Mouse (Mus musculus): Measurements from ENCODE around the gene Zfp61.
A peak's percentile ranks its signal among the peaks of the same experiment; 100 is the strongest.

Gene Zfp61

DNA sequence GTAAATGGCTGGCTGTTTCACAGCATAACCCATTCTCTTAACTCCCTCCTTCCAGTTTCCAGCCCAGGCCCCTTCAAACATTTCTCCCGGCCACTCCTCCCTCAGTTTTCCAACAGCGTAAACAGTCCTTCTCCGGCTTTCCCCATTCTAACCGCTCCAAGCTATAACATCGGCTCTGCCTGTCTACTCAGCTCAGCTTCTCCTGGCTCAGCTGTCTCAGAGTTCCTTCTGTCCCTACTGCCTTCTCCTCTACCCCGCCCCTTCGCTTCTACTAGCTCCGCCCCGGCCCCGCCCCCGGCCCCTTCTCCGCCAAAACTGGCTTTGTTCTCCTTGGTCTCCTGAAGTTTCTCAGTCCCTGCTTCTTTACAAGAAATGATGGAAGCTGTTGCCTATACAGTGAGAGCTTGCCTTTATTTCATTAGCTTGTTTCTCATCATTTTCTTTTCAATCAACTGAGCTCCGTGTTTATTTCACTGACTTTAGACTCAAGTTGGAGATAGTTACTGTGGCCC is at the start of gene Zfp61:
TSS of gene Zfp61 (minus strand) at position 462 of the 512 bp plus-strand sequence.
- DNase-seq, result peak in 1 of 2 experiments; percentile 25

DNA sequence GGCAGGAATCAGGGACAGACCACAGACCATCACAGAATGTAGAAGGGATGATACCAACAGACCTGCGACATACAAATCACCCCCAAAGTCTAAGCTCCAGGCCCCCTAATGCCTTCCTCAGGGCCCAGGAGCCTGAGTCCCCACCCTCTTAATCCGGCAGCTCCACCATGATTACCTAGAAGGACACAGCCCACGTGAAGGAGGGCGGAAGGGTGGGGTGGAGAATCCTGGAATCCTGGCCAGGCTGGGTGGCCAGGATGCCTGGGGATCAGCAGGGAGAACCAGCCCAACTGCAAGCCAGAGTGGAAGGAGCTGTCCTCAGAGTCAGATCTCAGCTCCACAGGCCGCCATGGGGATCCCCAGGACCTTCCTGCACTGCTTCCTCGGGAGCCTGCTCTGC is 47.9 kb upstream of the Zfp61 start, which contains the start of gene Lypd5:
TSS of gene Lypd5 (plus strand) at position 301 of the 400 bp plus-strand sequence.
- DNase-seq, result no peak

DNA sequence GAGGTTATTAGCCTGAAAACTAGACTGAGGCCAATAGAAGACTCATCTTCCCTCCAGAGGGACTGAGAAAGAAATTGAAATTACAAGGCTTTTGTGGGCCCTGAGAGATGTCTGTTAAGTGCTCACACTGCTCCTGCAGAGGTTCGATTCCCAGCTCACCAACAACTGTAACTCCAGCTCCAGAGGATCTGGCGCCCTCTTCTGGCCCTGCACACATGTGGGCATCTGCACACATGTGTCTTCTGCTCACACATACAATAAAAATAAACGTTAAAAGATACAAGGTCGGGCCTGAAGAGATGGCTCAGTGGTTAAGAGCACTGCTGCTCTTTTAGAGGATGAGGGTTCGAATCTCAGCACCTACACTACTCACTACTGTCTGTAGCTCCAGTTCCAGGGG is 45.4 kb upstream of the Zfp61 start:
- DNase-seq, result no peak

DNA sequence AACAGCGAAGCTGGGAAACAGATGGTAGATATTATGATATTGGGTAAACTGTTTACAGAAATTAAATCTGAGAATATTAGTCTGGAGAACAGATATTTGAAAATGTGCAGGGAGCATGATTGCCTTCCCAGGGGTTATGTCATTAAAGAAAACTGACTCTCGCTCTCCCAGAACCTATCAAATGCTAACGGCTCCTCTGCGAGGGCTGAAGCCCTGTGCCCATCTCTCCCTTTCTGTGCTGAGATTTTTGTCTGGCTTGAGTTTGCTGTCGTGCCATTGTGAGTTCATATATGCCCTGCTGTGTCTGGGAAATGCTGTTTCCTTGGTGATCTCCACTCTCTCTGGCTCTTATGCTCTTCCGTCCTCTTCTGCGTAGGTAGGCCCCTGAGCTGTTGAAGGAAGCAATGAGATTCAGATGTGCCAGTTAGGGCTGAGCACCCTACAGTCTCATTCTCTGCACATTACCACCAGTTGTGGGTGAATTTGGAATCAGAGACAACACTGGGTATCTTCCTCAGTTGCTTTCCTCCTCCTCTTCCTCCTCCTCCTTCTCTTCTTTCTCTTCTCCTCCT is 42.8 kb upstream of the Zfp61 start:
- no peak for DNase-seq

DNA sequence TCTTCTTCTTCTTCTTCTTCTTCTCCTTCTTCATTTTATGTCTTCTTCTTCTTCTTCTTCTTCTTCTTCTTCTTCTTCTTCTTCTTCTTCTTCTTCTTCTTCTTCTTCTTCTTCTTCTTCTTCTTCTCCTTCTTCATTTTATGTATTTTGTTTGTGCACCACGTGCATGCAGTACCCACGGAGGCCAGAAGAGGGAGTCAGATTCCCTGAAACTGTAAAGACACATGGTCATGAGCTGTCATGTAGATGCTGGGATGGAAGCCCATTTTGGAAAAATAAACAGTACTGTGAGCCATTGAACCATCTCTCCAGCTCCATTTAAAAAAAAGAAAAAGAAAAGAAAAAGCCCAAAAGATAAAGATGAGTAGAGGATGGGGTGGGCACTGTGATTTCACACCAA is 37.2 kb upstream of the Zfp61 start:
- DNase-seq, result peak in 1 of 2 experiments; percentile 23

DNA sequence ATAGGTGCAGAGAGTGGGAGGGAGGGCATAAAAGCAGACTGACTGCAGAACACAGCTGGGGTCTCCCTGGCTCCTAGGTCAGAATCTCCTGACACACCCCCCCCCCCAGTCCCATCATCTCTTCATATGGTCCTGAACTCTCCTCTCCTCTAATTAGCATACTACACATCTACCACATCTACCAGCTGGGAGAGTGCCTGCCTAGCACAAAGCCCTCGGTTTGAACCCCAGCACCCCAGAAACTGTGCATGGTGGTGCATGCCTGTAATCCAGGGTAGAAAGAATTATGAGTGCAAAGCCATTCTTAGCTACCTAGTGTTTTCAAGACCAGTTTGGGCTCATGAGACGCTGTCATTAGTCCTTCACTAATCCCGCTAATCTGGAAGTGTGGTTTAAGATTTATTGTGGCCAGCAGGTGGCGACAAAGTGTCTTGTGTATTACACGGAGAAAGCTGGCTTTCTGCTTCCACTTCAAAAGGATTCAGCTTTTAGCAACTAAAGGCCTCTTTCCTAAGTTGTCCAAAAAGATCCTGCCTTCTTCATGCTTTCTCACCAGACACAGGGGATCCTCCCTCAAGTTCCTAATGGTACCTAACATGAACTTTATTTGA is 34.8 kb upstream of the Zfp61 start:
- DNase-seq, result peak; percentile 79 to 82

DNA sequence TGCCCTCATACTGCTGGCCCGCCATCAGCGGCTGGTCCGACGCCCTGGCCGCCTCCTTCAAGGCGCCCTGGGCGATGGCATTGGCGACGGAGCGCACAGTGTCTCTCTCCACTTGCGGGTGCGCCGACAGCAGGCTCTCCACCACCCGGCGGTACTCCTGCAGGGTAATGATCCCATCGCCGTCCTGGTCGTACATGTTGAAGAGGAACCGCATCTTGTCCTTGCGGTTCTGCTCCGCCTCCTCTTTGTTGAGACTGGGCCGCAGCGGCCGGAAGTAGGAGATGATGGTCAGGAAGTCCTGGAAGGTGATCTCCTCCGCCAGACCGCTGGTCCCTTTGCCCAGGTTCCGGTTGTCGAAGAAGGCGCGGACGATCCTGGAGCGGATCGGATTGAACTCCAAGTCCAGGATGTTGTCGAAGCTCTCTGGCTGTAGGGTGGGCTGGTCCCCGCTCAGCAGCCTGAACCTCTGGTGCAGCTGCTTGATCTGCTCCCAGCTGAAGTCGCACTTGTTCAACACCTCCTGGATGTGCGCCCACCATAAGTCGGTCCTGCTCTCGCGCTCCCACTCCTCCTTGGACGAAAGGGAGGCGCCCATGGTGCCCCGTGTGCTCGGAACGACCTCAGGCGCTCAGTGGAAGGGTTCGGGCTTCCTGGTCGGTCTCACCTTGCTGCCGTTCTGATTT is 32.4 kb upstream of the Zfp61 start, which contains the start of gene Tescl:
TSS of gene Tescl (minus strand) at position 633 of the 683 bp plus-strand sequence.
- DNase-seq, result no peak

DNA sequence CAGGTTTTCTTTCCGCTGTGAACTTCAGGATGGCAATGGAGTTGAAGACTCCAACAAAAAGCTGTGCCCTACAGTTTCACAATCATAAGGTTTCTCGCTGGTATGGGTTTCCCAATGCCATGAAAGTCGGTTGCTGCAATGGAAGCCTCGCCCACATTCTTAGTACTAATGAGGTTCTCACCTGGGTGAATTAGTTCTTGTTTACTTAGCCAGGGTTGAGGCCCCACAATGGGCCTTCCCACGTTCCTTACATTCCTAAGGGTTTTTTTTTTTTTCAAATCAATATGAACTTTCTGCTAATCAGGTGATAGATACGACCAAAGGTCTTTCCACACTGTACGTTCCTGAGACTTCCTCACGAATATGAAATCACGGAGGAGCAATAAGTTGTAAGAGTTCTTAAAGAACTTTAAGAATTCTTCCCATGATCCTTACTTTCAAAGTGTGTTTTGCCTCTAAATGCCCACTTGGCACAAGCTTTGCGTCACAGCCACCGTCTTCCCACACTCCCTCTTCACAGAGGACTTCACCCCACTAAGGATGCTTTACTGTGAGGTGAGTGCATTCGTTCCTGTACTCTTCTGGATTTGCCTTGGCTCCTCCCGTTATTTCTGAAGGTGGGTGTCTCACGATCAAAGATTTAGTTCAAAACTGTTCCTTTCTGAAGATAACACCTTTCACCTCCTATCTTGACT is 26.4 kb upstream of the Zfp61 start:
- DNase-seq, result no peak

DNA sequence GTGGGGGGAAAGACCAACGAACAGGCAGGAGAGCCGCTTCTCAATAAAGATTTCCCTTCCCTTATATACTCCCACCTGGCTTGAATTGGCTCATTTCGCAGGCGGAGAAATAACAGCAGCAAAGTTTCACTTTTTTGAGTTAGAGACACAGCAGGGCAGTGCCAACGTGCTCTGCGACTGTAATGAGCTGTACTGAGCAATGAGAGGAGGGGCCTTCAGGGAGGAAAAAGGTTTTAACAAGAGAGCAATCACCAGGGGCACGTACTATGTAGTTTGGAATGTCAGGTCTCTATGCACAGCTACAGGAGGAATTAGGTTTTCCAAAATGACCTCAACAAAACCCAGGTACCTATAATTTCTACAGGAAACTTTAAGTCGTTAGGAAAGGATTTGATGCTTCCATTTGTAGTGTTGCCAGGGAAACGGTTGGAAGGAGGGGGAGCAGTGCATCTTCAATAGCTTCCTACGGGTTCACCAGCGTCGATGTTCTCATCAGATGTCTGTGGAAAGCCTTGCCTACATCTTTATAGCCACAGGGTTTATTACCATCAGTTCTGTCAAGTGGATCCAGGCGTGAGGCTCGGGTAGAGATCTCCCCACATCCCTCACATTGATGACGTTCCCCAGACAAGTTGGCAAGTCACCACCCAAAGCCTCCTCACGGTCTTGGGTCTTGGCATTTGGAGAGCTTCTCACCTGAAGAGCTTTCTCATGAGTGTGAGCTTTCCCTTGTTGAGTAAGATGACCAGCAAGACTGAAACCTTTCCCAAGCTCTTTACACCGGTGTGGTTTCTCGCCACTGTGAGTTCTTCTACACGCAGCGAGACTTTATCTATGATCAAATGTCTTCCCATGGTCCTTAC is 25.5 kb upstream of the Zfp61 start:
- no peak for DNase-seq

DNA sequence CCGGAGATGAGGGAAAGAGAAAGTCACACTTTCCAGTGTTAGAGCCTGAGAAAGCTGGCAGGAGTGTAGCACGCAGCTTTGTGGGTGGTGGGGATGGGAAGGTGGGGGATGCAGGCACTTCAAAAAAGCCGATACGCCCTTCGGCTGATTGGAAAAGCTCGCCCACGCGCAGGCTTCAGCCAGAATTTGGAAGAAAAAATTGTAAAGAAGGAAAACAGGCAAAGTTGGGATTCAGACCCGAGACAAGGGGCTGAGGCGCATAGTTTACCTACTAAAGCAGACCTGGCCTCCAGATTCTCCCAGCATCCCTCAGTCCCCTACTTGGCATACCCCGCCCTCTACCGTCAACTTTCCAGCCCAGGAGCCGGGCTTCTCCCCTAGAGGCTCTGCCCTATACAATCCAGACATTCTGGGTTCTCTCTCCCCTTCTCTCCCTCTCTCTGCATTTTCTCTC is 24.7 kb upstream of the Zfp61 start:
- DNase-seq, result no peak

DNA sequence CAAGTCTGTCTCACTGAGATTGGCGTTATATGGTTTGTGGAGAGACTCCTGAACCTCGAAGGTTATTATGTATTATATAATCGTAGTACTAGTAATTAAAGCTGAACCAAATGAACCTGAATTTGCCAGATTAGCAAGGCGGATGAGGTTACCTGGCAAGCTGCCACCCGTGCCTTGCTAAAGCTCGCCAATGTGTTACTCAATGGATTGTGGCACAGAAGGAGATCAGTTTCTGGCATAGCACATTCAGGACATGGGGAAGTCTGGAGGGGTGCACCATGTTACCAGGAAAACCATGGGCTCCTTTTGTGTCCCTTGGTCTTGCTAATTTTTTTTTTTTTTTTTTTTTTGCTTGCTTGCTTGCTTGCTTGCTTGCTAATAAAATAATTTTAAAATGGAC is 24.2 kb upstream of the Zfp61 start:
- DNase-seq, result no peak

DNA sequence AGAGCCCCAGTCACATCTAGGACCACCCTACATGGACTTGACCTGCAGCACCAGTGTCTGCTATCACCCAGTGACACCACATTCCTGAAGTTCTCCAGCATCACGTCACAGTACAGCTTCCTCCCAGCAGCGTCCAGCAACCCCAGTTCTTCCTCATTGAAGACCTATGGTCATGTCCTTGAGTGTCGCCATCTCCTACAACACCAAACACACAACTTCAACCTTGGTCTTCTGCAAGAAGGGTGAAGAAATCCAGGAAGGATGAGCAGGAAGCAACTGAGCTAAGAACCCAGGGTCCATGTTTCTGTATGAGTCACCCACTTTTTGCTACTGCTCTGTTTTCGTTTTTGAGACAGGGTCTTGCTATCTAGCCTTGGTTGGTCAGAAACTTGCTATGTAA is 21.6 kb upstream of the Zfp61 start:
- DNase-seq, result no peak

DNA sequence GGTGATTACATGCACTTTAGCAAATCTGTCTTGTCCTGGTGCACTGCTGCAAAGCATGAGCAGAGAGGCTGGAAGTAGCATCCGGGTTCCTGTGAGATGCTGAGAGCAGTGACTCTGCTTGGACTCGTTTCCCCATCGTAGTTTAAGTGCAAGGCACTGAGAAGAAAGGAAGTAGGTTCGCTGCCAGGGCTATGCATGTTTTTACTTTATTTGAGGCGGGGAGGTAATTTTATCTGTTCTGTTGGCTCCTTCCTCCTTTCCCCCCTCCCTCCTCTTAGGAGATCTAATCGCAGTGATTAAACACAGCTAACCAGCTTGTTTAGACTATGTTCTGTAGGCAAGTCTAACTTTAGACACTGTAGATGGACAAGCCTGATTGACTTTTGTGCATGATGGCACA is 17.9 kb upstream of the Zfp61 start:
- DNase-seq, result no peak

DNA sequence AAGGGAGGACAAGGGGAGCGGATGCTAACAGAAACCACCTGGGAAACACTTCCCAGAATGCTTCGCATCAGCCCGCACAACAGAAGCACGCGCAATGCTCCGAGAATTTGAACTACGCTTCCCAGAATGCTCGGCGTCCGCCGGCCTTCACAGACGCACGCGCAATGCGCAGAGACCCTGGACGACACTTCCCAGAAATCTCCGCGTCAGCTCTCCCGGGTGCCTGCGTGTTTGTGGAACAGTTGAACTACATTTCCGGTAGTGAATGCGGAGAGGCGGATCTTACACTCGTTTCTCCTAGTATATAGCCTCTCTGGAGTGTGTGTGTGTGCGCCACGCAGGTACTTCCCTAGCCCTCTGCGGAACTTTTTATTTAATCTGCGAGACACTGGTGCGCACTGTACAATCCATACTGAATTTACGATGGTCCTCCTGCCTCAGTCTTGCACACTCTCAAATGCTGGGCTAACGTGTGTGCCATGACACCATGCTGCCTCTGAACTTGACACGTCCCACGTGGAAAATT is 15.6 kb upstream of the Zfp61 start, which contains the start of gene Zfp94:
TSS of gene Zfp94 (minus strand) at position 100 of the 526 bp plus-strand sequence.
- peak; percentile 84 to 86 for DNase-seq

DNA sequence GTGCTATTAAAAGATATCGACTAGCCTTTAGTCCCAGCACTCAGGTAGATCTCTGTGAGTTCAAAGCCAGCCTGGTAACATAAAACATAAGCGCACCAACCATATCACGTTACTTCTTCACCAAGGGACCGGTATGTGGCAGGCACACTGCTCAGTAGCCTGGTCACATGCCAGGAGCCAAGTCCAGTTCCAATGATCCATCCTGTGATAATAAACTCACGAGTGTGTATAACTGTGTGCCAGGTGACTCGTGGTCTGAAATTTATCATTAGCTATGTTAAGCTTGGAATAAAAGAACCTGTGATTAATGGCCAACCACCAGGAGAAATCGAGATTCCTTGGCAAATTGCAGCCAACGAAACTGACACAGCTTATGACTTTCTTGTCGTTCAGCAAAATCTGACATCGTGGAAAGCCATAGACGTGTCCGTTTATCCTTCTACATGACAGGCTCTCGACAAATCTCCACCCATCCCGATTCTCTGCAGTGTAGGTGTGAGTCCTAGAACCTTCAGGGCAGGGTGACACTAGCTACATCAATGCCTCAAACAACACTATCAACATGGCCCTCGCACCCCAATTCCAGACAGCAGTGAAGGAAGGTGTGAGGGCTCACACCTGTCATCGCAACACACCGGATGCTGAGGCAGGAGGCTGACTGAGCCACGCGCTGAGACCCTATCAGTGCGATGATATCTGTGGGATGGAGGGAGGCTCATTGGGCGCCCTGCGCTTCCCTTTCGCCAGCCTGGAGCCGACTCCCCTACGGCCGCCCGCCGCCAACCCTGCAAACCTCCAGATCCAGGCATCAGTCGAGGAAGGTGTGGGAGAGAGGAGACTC is 14.9 kb upstream of the Zfp61 start:
- no peak for DNase-seq

DNA sequence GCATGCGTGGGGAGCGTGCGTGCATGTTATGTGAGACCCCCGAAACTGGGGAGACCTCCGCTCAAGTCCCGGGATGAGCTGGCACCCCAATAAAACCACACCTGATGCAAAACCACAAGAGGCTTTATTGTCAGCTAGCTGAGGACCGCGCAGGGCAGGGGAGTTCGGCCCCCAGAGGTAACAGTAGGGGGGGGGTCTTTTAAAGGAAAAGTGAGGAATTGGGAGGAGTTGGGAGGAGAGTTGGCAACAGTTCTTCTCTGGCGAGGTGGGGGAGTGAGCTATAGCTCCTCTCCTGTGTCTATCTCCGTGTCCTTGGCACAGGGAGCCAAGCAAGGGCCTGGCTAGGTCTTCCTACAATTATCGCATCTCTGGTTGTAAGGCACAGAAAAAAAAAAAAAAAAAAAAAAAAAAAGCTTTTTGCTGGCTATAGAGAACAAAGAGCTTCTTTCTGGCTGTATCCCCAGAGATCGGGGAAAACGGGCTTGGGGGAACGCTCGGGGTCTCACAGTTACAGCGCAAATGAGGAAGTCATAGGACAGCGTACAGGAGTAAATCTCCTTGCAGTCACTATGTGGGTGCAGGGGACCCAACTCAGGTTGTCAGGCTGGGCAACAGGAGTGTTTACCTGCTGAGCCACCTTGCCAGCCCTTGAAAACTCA is 1.1 kb downstream of the Zfp61 start:
- peak in 1 of 2 experiments; percentile 17 for DNase-seq

DNA sequence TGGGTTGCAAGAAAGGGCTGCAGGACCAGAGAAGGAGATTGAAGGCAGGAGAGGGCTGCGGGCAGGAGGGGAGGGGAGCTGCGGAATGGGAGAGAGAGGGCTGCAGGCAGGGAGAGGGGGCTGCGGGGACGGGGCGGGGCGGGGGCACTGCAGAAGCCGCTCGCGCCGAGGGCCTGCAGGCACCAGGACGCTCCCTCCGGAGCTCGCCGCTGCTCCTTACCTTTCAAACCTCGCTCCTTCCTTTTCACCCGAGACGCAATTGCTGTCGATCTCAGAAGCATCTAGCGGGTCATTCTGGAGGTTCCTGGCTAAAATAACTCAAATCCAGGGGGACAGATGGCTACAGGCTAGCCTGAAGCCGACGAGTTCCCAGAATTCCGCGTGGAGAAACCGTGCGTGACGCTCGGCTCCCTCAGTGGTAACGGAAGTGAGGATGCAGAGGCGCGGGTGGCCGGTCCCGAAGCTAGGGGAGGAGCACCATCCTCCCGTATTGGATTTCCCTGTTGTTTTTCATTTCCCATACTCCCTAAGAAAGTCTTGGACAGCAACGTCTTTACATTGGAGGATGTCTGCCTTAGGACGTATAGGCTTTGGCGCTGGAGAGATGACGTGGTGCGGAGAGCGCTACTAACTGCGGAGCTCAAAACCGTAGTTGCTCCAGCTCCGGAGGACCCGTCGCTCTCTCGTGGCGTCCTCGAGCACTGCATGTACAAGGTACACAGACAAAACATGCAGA is 1.9 kb downstream of the Zfp61 start:
- DNase-seq, result peak; percentile 73 to 74

DNA sequence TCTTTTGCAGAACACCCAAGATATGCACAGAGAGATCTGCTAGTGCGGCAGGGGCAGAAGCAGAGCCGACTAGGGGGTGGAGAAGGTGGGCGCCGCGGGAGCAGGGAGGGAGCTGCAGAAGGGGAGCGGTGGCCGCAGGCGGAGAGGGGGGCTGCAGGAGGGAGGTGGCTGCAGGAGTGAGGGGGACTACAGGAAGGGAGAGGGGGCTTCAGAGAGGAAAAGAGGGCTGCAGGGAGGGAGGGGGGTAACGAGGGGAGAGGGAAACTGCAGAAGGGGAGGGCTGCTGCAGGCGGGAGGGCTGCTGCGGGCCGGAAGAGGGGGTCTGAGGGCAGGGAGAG is 2.4 kb downstream of the Zfp61 start:
- DNase-seq, result no peak

DNA sequence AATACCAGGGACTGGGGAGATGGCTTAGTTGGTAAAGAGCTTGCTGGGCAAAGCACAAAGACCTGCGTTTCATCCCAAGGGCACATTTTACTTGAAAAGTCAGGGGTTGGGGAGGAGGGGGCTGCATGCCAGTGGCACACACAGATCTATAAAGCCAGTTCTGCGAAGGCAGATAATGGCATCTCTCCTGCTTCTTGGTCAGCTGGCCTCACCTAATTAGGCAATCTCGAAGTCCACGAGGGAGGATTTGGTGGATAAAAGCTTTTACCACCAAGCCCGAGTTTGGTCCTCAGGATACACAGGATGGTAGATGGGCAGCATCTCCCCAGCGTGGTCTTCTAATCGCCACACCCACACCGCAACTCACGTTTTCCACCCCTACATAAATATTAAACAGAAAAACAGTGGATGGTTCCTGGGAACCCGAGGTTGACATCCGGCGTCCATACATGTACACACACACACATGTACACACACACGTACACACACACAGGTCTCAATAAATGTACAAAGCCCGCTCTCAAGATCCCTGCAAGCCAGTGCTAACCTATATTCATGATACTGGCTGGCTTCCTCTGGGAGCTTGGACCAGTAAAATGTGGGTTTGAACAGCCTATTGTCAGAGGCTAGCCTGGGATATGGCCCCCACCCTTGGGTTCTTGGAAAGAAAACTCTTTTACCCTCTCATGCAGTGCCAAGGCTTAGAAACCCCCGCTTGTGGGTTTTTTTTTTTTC is 3.5 kb downstream of the Zfp61 start:
- DNase-seq, result no peak
